Mouse (Mus musculus) cerebellum, postnatal 25 days (tissue): ENCODE results near the gene Slc9a7.

Experiments used
- DNase-seq, 2 experiments: peaks; one replicate each; pipeline ENCODE4 v3.0.0; 2021; ENCODE audit warnings: mixed read lengths in 2 of 2

The Slc9a7 gene

DNA sequence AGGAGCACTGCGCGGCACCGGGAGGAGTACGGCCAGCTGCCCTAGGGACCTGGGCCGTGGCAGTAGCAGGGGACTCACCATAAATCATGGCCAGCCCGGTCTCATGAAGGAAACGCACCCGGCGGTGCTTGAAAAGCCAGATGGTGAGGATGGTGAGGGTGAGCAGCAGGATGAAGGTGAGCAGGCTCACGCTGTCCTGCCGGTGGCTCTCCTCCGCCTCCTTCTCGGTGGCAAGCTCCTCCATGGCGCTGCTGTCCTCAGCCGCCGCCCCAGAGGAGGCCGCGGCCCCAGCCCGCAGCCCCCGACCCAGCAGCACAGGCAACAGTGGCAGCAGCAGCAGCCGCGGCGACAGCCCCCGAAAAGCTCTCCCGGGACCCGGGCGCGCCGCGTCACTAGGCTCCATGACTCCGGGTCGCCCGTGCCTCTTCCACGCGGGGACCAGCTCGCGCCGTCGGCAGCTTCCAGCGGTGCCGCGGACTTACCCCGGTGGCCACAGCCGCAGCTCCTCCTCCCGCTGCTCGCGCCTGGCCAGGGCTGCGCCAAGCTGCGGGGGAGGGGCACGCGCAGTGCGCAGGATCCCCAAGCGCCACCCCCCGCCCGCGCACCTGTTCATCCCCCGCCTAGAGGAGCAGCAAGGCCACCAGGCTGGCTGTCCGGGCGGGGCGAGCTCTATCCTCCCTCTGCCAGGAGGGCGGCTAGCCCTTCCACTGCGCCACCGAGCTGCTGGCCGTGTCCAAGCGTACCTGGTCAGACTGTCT, at the start of gene Slc9a7:
Gene Slc9a7, minus strand, starts transcription at position 526 of the 758 bp plus-strand sequence.
- DNase-seq: peak; percentile 82 to 91

DNA sequence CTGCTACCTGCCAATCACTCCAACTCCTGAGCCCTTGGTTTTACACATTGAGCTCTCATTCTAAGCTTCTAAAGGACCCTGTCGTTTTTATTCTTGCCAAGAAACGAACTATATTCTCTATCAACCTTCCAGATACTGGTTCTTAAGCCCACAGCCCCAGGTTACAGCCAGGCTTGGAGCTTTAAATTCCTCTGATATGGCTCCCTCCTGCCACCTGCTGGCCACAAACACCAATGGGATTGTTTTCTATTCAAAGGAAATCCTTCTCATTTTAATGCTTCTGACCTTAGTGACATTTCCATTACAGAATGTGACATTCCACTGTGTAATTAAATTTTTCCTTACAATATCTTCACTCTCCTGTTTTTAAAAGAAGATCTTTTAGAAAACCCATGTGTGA, 44.1 kb upstream of the Slc9a7 start:
- peak; percentile 61 to 80 for DNase-seq

DNA sequence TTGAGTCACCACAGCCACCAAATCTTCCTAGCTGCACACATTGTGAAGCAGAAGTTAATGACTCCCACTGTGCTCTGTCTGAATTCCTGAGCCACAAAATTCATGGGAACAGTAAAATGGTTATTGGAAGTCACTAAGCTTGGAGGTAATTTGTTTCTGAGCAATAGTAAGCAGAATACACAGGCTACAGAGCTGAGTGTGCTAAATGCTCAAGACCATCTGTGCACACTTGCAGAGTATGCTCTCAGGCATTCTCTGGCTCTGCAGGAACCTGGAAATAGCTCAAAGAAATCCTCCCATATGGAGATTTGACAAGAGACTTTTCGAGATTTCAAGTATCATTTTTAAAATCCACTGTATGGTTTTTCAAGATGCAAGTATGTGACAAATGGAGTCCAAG, 41.1 kb upstream of the Slc9a7 start:
- peak; percentile 27 to 29 for DNase-seq

DNA sequence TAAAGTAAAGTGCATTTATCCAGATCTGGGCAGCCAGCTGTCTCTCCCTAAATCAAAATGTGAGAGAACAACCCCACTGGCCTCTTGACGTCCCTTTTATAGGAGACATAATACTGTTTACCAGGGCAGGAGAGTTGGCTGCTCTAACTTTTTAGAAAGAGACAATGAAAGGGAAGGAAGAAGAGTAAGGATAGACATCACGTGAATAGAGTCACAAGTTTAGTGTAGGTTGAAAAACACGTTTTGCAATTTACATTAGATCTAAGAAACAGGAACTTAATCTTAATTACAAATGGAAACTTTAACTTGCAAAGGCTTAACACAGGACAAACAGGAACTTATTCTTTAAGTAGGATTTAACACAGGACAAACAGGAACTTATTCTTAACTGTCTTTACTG, 15.6 kb upstream of the Slc9a7 start:
- DNase-seq: no peak

DNA sequence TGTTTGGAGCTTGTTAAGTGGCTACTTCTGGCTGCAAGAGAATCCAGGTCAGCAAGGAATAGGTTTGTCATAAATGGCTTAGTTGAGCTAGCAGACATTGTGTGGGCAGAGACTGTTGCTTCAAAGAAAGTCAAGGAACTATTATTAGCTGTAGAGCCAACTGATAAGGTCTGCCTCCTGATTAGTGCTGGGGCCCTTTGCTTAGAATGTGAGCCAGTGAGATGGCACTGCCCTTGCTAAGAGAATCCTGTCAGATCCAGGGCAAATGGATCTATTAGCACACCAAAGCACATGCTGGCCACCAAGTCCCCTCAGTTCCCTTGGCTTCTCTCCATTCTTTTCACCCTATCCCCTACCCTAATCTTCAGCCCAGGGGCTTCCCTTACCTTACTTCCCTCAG, 14.3 kb upstream of the Slc9a7 start:
- DNase-seq: no peak

DNA sequence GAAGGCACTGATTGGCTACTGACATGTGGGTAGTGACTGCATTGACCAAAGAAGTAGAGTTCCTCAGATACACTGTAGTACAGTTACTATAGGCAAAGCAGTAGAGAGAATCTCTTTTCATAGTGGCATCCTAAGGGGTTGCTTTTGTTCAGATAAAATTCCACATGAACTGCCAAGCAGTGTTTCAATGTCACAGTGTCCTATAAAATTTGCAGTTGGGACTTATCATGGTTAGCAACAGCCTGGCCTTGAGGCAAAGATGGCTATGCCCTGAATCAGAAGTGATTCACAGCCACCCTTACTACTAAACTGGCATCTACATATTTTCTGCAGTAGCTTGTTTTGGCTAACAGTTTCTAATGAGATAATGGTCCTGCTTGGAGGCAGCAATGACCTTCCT, 11.7 kb upstream of the Slc9a7 start:
- no peak for DNase-seq

DNA sequence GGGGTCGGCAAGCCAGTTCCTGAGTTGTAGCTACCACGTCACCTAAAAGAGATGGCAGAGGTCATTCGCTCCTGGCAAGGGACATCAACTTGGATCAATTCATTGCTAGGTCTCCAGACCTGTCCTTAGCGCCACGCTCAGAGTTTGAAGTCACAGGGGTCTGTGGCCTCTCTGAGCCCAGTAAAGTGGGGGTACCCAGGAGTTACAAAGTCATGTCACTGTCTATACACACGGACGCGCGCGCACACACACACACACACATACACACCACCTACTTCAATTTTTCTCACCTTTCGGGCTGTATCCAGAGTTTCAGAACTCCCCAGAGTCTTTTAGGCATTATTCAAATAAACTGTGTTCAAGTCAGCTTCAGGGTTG, 422 bp upstream of the Slc9a7 start:
- no peak for DNase-seq

DNA sequence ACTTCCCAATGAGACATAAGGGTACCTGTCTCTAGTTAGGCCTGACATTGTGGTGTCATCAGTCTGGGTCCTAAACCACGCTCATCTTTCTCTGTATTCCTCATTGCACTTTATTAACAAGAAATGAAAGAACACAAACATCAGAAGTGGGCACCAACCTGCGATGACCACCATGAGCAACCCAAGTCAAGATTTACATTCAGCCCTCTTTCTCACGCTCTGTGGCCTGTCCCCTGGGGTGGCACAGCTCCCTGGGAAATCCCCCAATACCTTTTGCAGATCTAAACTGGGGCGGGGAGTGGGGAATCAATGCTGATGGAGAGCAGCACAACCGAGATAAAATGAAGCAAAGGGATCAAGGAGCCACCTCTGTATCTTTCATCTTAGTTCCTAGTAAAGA, 892 bp downstream of the Slc9a7 start:
- peak; percentile 19 to 22 for DNase-seq

DNA sequence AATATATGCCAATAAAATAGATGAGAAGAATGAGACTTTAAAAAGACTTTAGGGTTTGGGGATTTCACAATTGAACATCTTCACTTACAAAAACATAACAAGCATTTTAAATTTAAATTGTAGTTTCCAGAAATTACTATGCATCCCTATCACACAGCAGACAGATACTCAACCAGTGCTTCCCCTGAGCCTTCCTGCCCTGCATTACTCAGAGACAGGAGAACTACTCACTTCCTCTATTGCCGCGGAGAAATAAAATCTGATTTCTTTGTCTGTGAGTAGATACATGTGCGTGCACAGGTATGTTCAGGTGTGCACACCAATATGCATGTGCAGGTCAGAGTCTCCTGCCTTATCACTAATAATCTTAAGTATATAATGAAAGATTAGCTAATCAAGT, 2.9 kb downstream of the Slc9a7 start:
- DNase-seq: no peak

DNA sequence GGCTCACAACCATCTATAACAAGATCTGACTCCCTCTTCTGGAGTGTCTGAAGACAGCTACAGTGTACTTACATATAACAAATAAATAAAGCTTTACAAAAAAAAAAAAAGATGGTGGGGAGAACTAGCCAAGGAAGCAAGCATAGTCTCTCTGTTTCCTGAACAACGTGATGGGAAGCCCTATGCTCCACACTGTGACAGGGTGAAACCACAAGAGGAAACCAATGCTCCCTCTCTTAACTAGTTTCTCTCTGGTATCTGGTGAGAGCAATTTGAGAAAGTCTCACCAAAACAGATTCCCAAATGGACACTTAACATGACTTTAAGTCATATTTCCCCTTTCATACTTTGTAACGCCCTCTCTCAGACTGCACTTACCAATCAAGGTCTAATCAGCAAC, 5.4 kb downstream of the Slc9a7 start:
- DNase-seq: no peak

DNA sequence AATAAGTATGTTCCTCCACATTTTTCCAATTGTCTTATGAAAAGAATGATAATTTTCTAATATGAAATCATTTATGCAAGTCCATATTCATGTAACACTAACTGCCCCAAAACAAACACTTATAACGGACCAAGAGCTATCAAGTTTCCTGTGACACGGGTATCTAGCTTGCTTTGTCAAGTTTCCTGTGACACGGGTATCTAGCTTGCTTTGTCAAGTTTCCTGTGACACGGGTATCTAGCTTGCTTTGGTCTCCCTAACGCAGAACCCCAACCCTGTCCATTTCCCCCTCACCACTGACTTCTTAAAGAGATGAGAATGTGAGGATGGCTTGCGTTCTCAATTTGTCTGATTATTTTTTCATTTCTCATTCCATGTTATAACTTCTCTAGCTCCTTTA, 12.2 kb downstream of the Slc9a7 start:
- no peak for DNase-seq

DNA sequence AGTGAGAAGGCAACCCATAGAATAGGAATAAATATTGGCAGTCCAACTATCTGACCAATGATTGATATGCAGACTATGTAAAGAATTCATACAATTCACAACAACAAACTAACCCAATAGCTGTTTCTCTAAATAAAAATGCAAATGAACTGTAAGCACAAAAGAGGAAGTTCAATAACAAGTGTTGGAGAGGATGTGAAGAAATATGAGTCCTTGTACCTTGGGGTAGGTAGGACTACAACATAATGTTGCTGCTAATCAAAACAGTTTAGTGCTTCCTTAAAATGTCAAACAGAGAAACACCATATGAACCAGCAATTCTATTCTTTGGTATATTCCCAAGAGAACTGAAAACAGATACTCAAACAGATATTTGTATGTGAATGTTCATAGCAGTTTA, 17.8 kb downstream of the Slc9a7 start:
- no peak for DNase-seq

DNA sequence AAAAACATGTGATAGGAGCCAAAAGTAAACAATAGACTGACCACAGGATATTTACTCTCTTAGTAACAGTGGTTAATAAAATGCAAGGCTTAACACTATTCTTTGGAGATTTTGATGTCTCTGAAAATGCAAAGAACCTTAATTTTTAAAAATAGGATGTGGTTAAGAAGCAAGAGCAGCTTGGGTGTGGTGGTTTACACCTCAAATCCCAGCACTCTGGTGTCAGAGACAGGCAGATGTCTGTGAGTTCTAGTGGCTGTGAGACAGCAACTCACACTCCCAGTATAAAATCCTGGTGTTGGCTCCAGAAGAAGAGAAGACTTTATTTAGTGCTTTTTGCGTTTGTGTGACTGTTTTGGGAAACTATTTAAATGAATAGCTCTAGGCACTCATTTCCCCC, 19.6 kb downstream of the Slc9a7 start:
- no peak for DNase-seq

DNA sequence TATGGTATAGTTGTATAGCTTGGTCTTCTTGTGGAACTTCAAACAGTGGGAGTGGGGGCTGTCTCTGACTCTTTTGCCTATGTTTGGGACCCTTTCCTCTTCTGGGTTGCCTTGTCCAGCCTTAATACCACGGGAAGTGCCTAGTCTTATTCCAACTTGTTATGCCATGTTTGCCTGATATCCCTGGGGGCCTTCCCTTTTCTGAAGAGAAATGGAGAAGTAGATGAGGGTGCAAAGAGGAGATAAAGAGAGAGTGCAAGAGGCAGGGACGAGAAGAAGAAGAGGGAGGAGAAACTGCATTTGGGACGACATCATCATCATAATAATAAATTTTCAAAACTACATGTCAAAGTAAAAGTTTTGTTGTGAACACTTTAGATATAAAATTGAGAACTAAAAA, 21.6 kb downstream of the Slc9a7 start:
- no peak for DNase-seq

DNA sequence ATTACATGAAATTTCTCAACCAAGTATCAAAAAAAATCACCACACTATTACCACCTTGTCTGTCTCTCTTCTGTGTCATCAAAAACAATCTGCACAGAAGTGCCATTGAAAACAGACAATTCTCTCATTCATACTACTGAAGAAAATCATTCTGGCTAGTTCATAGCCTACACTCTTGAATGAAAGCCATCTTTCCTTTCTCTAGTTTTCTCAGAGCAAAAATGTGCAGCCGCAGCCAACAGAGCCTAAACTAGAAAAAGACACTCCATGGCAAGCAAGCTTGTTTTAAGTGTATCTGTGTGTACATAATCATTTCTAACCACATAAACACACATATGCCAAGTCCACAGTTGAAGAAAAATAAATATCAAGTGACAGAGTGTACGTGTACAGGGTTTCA, 27.2 kb downstream of the Slc9a7 start:
- DNase-seq: no peak

DNA sequence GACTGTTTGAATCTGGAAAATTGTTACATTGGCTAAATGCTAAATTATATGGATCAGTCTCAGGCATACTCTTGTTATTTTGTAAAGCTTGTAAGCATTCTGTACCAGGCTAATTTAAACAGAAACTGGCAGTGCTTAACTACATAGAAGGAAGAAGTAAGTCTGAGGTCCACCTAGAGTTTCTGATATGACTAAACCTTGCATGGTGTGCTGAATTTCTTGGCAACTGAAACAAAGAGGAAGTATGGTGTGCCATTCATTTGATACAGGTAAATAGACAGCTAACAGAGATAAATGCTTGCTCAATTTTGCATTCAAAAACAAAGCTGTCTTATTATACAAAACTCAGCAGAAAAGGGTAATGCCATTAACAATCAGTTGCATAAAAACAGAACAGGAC, 63.5 kb downstream of the Slc9a7 start:
- no peak for DNase-seq

DNA sequence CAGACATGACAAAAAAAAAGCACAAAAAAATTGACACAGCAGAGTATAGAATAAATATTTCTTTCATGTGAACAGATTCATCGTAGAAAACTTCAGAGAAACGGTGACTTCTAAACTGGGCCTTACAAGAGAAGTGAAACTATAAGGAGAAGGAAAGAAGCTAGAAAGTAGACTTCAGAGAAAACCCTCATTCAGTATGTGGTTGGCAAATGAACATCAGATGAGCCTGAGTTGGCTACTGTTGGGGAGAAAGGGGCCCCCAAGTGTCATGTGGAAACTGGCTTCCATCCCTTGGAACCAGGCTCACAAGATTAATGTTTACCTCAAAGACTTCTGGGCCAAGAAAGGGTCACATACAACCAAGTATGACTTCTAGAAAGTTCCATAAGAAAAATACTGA, 70.1 kb downstream of the Slc9a7 start:
- DNase-seq: no peak

DNA sequence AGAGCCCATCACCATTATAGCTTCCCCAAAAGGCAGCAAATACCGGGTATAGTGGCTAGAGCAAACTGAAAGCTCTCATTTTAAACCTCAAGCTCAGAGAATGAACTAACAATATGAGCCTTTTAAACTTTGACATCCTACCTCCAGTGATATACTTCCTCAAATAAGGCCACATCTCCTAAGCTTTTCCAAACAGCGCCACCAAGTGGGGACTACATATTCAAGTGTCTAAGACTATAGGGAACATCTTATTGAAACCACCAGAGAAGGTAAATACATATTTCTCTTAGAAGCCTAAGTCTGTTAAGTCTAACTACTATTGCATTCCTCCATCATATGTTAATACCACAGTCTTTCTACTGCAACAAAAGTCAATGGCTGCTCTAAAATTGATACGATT, 106.0 kb downstream of the Slc9a7 start:
- no peak for DNase-seq

DNA sequence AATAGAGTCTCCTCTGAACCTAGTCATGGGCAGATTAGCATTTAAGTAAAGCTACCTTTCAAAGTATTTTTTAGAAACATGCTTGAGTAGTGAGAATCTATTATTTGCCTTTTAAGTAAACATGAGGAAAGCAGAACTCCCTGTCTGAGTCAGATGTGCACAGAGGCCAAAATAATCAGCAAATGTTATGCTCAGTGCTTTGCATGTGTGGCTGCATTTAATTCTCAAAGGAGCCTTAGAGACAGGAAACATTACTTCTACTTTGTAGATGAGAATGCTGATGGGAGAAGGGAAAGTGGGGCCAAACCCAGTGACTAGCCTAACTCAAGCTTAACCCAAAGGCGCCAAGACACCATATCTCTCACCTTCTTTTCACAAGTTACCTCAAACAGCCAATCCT, 114.8 kb downstream of the Slc9a7 start:
- DNase-seq: no peak

DNA sequence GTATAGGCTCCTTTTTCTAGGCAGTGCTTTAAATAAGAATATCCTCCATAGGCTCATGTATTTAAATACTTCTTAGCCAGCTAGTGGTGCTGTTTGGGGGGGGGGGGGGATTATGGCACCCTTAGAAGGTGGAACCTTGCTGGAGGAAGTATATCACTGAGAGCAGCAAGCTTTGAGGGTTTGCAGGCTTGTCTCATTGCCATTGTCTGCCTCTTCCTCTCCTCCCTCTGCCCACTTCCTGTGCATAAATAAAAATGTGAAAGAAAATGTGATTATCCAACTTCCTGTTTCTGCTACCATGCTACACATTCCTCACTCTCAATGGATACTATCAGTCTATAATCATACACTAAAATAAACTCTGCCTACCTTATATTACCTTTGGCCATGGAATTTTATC, 123.2 kb downstream of the Slc9a7 start:
- no peak for DNase-seq

DNA sequence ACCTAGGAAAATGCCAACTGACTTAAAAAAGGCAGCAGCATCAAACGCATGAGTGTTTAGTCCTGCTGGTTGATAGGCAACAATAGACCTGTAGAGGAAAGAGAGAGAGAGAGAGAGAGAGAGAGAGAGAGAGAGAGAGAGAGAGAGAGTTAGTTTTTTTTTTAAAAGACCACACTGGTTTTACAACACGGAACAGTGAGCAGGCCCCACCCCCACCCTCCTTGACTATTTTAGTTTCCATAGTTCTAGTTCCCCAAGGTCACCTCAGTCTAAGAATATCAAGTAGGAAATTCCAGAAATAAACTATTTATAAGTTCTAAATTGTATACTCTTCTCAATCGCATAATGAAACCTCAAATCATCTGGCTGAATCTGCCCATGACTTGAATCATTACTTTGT, 126.6 kb downstream of the Slc9a7 start:
- no peak for DNase-seq

DNA sequence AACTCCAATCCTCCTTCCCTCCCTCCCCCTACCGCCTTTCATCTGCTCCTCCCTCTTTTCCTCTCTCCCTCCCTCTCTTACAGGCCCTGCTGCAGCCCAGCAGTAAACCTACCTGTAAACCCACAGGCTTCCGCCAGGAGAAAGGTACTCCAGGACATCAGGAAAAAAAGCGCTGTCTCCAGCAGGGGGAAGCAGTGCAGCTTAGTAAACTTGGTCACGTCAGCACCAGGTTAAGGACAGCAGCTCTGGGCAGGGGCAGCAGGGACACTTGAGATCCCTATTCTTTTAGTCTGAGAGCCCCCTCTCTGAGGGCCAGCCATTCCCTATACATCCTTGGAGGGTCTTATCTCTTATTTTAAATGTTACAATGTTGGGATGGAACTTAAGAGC, 129.3 kb downstream of the Slc9a7 start:
- DNase-seq: peak; percentile 57 to 72

DNA sequence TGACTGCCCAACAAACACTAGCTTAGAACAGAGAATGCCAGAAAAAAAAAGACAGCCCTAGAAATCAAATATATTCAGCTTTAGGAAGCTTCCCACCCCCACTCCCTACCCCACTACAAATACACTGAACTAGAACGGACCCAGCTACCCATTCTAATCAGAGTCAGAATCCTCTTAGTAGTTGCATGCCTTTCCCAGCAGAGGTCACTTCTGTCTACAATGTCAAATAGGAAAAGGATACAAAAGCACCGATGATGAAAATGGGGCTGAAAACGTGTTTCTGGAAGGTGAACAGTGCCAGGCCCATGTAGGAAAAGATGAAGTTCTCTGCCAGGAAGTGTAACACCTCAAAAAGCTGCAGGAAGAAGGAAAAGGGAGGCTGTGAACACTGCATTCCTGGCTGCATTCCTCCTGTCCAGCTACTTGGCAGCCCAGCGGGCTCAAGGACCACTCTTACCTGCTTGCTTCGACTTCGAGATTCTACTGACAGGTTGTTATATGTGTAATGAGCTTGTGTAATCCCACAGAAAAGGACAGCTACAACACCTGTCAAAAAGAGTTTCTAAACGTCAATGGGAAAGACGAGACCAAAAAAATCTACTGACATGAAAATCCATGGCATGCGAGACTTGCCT, 129.8 kb downstream of the Slc9a7 start:
- DNase-seq: no peak

DNA sequence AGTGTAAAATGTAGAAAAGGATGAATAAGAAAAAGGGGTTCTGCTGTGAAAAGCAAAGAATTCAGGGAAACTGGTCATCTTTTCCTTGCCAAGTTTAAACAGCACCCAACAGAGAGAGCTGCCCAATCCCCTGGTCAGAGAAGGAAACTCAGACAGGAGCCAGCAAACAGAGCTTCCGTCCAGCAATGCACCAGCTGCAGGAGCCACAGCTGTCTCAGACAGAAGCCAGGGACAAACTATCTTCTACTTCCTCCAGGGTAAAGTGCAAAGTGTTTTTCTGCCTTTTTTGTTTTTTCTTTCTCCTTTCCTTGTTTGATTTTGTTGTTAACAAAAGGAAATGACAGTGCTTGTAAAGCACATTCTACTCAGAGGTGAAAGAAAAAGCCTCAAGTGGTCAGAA, 131.3 kb downstream of the Slc9a7 start:
- DNase-seq: no peak

DNA sequence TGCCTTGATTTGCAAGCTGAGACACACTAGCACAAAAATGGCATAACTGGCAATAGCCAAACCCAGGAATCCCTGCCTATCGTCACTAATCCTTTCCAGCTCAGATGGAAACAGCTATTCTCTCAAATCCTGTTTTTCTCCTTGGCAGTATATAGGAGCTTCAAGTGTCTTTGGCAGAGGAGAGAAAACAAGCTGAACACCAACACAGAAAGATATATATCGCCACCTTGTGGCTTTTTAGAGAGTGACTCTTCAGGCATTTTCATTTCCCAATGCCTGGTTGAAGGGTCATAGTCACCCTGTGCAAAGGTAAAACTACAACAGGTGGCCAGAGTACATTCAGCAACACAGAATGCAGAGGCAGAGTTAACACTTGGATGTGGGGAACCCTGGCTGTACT, 134.1 kb downstream of the Slc9a7 start:
- peak in 1 of 2 experiments; percentile 18 for DNase-seq
